11 mouse cellular contexts compared by ENCODE assay signal in the genomic region with DNA sequence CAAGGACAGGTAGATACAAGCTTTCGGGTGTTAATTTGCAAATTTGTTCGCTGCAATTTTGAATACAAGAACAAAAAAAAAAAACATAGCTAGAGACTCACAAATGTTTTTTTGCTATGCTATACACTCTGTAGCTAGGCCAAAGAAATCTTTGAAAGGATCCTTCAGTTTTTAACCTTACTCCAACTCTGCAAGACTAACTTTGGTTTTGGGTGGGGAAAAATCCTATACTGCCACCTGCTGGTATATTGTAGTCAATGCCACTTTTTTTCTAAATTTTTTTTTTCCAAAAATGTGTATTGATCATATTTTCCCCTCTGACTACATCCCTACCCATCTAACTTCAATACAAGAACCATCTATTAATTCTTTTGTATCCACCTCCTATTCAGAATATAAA.
DNase-seq lines count a peak whose midpoint lies in the region; ATAC-seq lines count a peak whose summit lies in the region.
"Had no signal": no experiment of that assay in that cellular context is flagged by ENCODE, and none has a peak within 500 bp of the region (broad histone marks: within the 10 kb centered on the region; RNA-seq: fewer than 3 reads in every experiment).

No protein-coding gene starts in this region.

- no peaks in the 10 kb centered on the region for H3K27me3 ChIP-seq in heart, embryonic 10.5 days (ENCODE audit: insufficient read depth, poor library complexity, severe bottlenecking)
- no peaks in the 10 kb centered on the region for H3K27me3 ChIP-seq in midbrain, embryonic 12.5 days
- H3K27me3 ChIP-seq in midbrain, embryonic 16.5 days (ENCODE audit: control insufficient read depth, insufficient read depth, low read depth, low read length) = no peaks in the 10 kb centered on the region

- H3K9me3 ChIP-seq in heart, embryonic 10.5 days = no peaks in the 10 kb centered on the region
- no peaks in the 10 kb centered on the region for H3K9me3 ChIP-seq in midbrain, embryonic 12.5 days
- no peaks in the 10 kb centered on the region for H3K9me3 ChIP-seq in midbrain, embryonic 16.5 days (replicated peaks; ENCODE audit: control insufficient read depth, low read length, poor library complexity, severe bottlenecking)

- H3K9ac ChIP-seq in midbrain, embryonic 12.5 days (replicated peaks) = no peak overlapping the region
- no peak overlapping the region for H3K9ac ChIP-seq in midbrain, embryonic 16.5 days (ENCODE audit: low read depth, low read length)

- no peaks in the 10 kb centered on the region for H3K36me3 ChIP-seq in heart, embryonic 10.5 days
- H3K36me3 ChIP-seq in midbrain, embryonic 12.5 days = peaks cover 12% of the 10 kb centered on the region
- H3K36me3 ChIP-seq in midbrain, embryonic 16.5 days (ENCODE audit: control insufficient read depth, insufficient read depth, low read length) = no peaks in the 10 kb centered on the region

- no peak overlapping the region for H3K4me3 ChIP-seq in heart, embryonic 10.5 days
- no peak overlapping the region for H3K4me3 ChIP-seq in midbrain, embryonic 12.5 days
- no peak overlapping the region for H3K4me3 ChIP-seq in midbrain, embryonic 16.5 days (ENCODE audit: low read depth, low read length)

- 72% methylated on average over 2 of the region's 2 CpGs for WGBS in heart, embryonic 10.5 days
- WGBS in midbrain, embryonic 12.5 days = 78% methylated on average over 2 of the region's 2 CpGs
- 88% methylated on average over 2 of the region's 2 CpGs for WGBS in midbrain, embryonic 16.5 days

- no peak overlapping the region for H3K4me2 ChIP-seq in midbrain, embryonic 12.5 days (replicated peaks)
- no peak overlapping the region for H3K4me2 ChIP-seq in midbrain, embryonic 16.5 days (ENCODE audit: low read length)

- ATAC-seq in midbrain, embryonic 12.5 days (ENCODE audit: low FRiP score, low read depth) = 0 out of 2 replicates have a peak, but pooled peaks have one; percentile 34
- ATAC-seq in midbrain, embryonic 16.5 days = no peak

- DNase-seq in heart, adult 8-10 months (ENCODE audit: low spot score) = peak; percentile 23
- no peak for DNase-seq in heart, embryonic 10.5 days (ENCODE audit: low spot score)
- DNase-seq in brain, adult 2 months (ENCODE audit: low read depth, low spot score) = peak; percentile 27
- peak; percentile 62 for DNase-seq in naive thymus-derived CD4-positive, alpha-beta T cell, adult 2 months (ENCODE audit: low read depth)
- no peak for DNase-seq in heart, adult 9 months (ENCODE audit: low spot score in 2 of 2)
- DNase-seq in ovary, postnatal 36 days (ENCODE audit: low spot score) = no peak
- DNase-seq: gastrocnemius, postnatal 25 days; layer of hippocampus, adult 9-11 months had no signal

- no peak overlapping the region for H3K27ac ChIP-seq in heart, embryonic 10.5 days
- H3K27ac ChIP-seq in midbrain, embryonic 12.5 days (replicated peaks) = no peak overlapping the region
- H3K27ac ChIP-seq in midbrain, embryonic 16.5 days (ENCODE audit: low read length) = no peak overlapping the region
- H3K27ac ChIP-seq: macrophage had no signal

- H3K4me1 ChIP-seq in heart, embryonic 10.5 days = 0 out of 2 replicates have a peak, but pooled peaks cover 7% of the 10 kb centered on the region
- H3K4me1 ChIP-seq in midbrain, embryonic 12.5 days = no peaks in the 10 kb centered on the region
- H3K4me1 ChIP-seq in midbrain, embryonic 16.5 days (ENCODE audit: control insufficient read depth, insufficient read depth, low read length) = no peaks in the 10 kb centered on the region

Comparison
In these comparisons a context has a peak if more than half of its experiments do, and no peak if none do; other contexts are left out.
1. DNase-seq: peak in heart, adult 8-10 months (single experiment), brain, adult 2 months (single experiment) and naive thymus-derived CD4-positive, alpha-beta T cell, adult 2 months (single experiment); none in heart, embryonic 10.5 days (single experiment), heart, adult 9 months (0 of 2) and ovary, postnatal 36 days (single experiment).